Mouse (Mus musculus) C2C12 (cell line): Measurements from ENCODE around the gene Ndufaf2.

Experiments used
- CTCF ChIP-seq: IDR thresholded peaks from one replicate; pipeline ENCODE4 v1.5.1; 2011; ENCODE audit not compliant: control insufficient read depth, insufficient read depth, insufficient read length
- FOSL1 ChIP-seq: IDR thresholded peaks from one replicate; pipeline ENCODE4 v1.8.0; 2011; ENCODE audit warnings: mild to moderate bottlenecking, low read length; ENCODE audit not compliant: poor library complexity, insufficient read depth, severe bottlenecking
- MAX ChIP-seq: IDR thresholded peaks from one replicate; pipeline ENCODE4 v1.6.1; 2011; ENCODE audit warnings: mild to moderate bottlenecking, control low read depth
- MYOD1 ChIP-seq: IDR thresholded peaks from one replicate; pipeline ENCODE4 v1.6.1; 2011; ENCODE audit warnings: low read depth; ENCODE audit not compliant: control insufficient read depth, insufficient read length
- MYOG ChIP-seq: IDR thresholded peaks from one replicate; pipeline ENCODE4 v1.6.1; 2011; ENCODE audit not compliant: control insufficient read depth, insufficient read length; ENCODE audit errors: extremely low read depth
- USF1 ChIP-seq: IDR thresholded peaks from one replicate; pipeline ENCODE4 v1.6.1; 2011; ENCODE audit warnings: low read depth, mild to moderate bottlenecking, control low read depth, moderate library complexity

- TF ChIP-seq CTCF (no peak), MAX (no peak), USF1 (no peak), MYOG (no peak), FOSL1 (no peak), MYOD1 (no peak)
These were observed 1.5 kb upstream of the Ndufaf2 start for GRCm38 (mm10) chr13:108159963-108160362.
